Mouse (Mus musculus) heart, embryonic 16.5 days (tissue): ENCODE measurements at regions not wholly inside any gene's neighbourhood (a gene's known extent, or its start where the extent isn't known, plus 50 kb on each side); places are given as distances from the start of the nearest gene placed in this dataset.

Experiments
- ATAC-seq: fragments of 200-750 bp; cut with Nextera tagmentation; replicated peaks from 2 replicates; pipeline ENCODE4 v1.8.0; 2017; ENCODE audit warnings: moderate number of reproducible peaks; ENCODE audit not compliant: insufficient read depth, low FRiP score; ENCODE audit errors: extremely low read depth
- H3K27ac ChIP-seq: fragments of 300-500 bp; sonication (generic); 2 replicates; pipeline ENCODE4 v1.5.1; 2014; ENCODE audit warnings: mild to moderate bottlenecking, low read length, control low read depth, moderate library complexity
- H3K27me3 ChIP-seq: fragments of 300-500 bp; sonication (generic); 2 replicates; pipeline ENCODE4 v1.6.1; 2014; ENCODE audit warnings: low read length, mixed read lengths; ENCODE audit not compliant: control insufficient read depth, insufficient read depth
- H3K36me3 ChIP-seq: fragments of 300-500 bp; sonication (generic); 2 replicates; pipeline ENCODE4 v1.6.1; 2014; ENCODE audit not compliant: control insufficient read depth, insufficient read depth
- H3K4me1 ChIP-seq: fragments of 300-500 bp; sonication (generic); 2 replicates; pipeline ENCODE4 v1.6.1; 2014; ENCODE audit warnings: low read length, mixed read lengths; ENCODE audit not compliant: control insufficient read depth, insufficient read depth
- H3K4me2 ChIP-seq: fragments of 300-500 bp; sonication (generic); 2 replicates; pipeline ENCODE4 v1.6.1; 2014; ENCODE audit warnings: low read depth, mild to moderate bottlenecking, control low read depth, low read length
- H3K4me3 ChIP-seq: fragments of 300-500 bp; sonication (generic); 2 replicates; pipeline ENCODE4 v1.5.1; 2014; ENCODE audit warnings: mild to moderate bottlenecking, control low read depth, low read length
- H3K9ac ChIP-seq: fragments of 300-500 bp; sonication (generic); 2 replicates; pipeline ENCODE4 v1.6.1; 2014; ENCODE audit warnings: low read length, control low read depth
- H3K9me3 ChIP-seq: fragments of 300-500 bp; sonication (generic); replicated peaks from 2 replicates; pipeline ENCODE4 v1.6.1; 2016; ENCODE audit warnings: low read length; ENCODE audit not compliant: control insufficient read depth
- WGBS: fragments of 180-500 bp; shearing (Covaris S2); extraction: QIAGEN DNeasy Blood & Tissue Kit; methylation state at CpG from one replicate; pipeline ENCODE4 v1.1.7; 2014; 5-methylcytosine and 5-hydroxymethylcytosine counted together

- H3K36me3 ChIP-seq: no peaks in the 10 kb centered on the region
- H3K9me3 ChIP-seq: no peaks in the 10 kb centered on the region
- ATAC-seq: no peak
- no peak overlapping the region for H3K9ac ChIP-seq
- no peak overlapping the region for H3K4me3 ChIP-seq
- H3K27me3 ChIP-seq: no peaks in the 10 kb centered on the region
- no peak overlapping the region for H3K27ac ChIP-seq
- no peak overlapping the region for H3K4me2 ChIP-seq
- no peaks in the 10 kb centered on the region for H3K4me1 ChIP-seq
- WGBS: 72% methylated on average over 9 of the region's 9 CpGs
Observed at GRCm38 (mm10) chr3:78884715-78885114, 401.6 kb downstream of the Rapgef2 start.

GRCm38 (mm10) chr3:78884029-78884428 is 402.3 kb downstream of the Rapgef2 start:
- Histone ChIP-seq H3K27ac (no peak overlapping the region), H3K36me3 (no peaks in the 10 kb centered on the region), H3K4me2 (no peak overlapping the region), H3K27me3 (no peaks in the 10 kb centered on the region), H3K4me1 (no peaks in the 10 kb centered on the region), H3K4me3 (no peak overlapping the region), H3K9ac (no peak overlapping the region), H3K9me3 (no peaks in the 10 kb centered on the region)
- 74% methylated on average over 11 of the region's 11 CpGs for WGBS
- ATAC-seq: no peak

GRCm38 (mm10) chr3:78880072-78880471 is 406.2 kb downstream of the Rapgef2 start:
- Histone ChIP-seq H3K36me3 (no peaks in the 10 kb centered on the region), H3K27ac (no peak overlapping the region), H3K9me3 (no peaks in the 10 kb centered on the region), H3K27me3 (no peaks in the 10 kb centered on the region), H3K4me1 (no peaks in the 10 kb centered on the region), H3K4me3 (no peak overlapping the region), H3K9ac (no peak overlapping the region), H3K4me2 (no peak overlapping the region)
- 83% methylated on average over 13 of the region's 13 CpGs for WGBS
- no peak for ATAC-seq

- WGBS: 74% methylated on average over 3 of the region's 3 CpGs
- ATAC-seq: no peak
- Histone ChIP-seq H3K27me3 (no peaks in the 10 kb centered on the region), H3K4me2 (no peak overlapping the region), H3K27ac (no peak overlapping the region), H3K4me1 (no peaks in the 10 kb centered on the region), H3K36me3 (no peaks in the 10 kb centered on the region), H3K4me3 (no peak overlapping the region), H3K9ac (no peak overlapping the region), H3K9me3 (no peaks in the 10 kb centered on the region)
Observed at GRCm38 (mm10) chr3:78877323-78877722, 409.0 kb downstream of the Rapgef2 start.

GRCm38 (mm10) chr3:78866896-78867295 is 419.4 kb downstream of the Rapgef2 start:
- WGBS: 68% methylated on average over 1 of the region's 1 CpGs
- no peaks in the 10 kb centered on the region for H3K36me3 ChIP-seq
- no peak for ATAC-seq

GRCm38 (mm10) chr3:78866083-78866726 is 420.1 kb downstream of the Rapgef2 start:
- WGBS: 83% methylated on average over 9 of the region's 9 CpGs
- Histone ChIP-seq H3K36me3 (no peaks in the 10 kb centered on the region), H3K4me3 (no peak overlapping the region), H3K9ac (no peak overlapping the region), H3K9me3 (no peaks in the 10 kb centered on the region), H3K27me3 (no peaks in the 10 kb centered on the region), H3K27ac (no peak overlapping the region), H3K4me2 (no peak overlapping the region), H3K4me1 (no peaks in the 10 kb centered on the region)
- no peak for ATAC-seq

More at GRCm38 (mm10) chr3:78866896-78867295, 419.4 kb downstream of the Rapgef2 start:
- Histone ChIP-seq H3K4me3 (no peak overlapping the region), H3K4me1 (no peaks in the 10 kb centered on the region), H3K4me2 (no peak overlapping the region), H3K27me3 (no peaks in the 10 kb centered on the region), H3K9ac (no peak overlapping the region), H3K9me3 (no peaks in the 10 kb centered on the region), H3K27ac (no peak overlapping the region)

- WGBS: 86% methylated on average over 2 of the region's 2 CpGs
- no peaks in the 10 kb centered on the region for H3K4me1 ChIP-seq
Observed at GRCm38 (mm10) chr3:78863005-78863404, 423.3 kb downstream of the Rapgef2 start.

GRCm38 (mm10) chr3:78846617-78847318 is 439.5 kb downstream of the Rapgef2 start:
- Histone ChIP-seq H3K4me1 (no peaks in the 10 kb centered on the region), H3K36me3 (no peaks in the 10 kb centered on the region), H3K9me3 (no peaks in the 10 kb centered on the region), H3K4me3 (no peak overlapping the region), H3K9ac (no peak overlapping the region), H3K4me2 (no peak overlapping the region), H3K27me3 (no peaks in the 10 kb centered on the region), H3K27ac (no peak overlapping the region)
- ATAC-seq: no peak
- WGBS: 66% methylated on average over 8 of the region's 8 CpGs

More at GRCm38 (mm10) chr3:78863005-78863404, 423.3 kb downstream of the Rapgef2 start:
- no peak for ATAC-seq
- no peaks in the 10 kb centered on the region for H3K36me3 ChIP-seq
- no peaks in the 10 kb centered on the region for H3K27me3 ChIP-seq
- no peak overlapping the region for H3K27ac ChIP-seq
- H3K9me3 ChIP-seq: no peaks in the 10 kb centered on the region
- no peak overlapping the region for H3K4me3 ChIP-seq
- H3K9ac ChIP-seq: no peak overlapping the region
- H3K4me2 ChIP-seq: no peak overlapping the region

- Histone ChIP-seq H3K4me3 (no peak overlapping the region), H3K9ac (no peak overlapping the region), H3K4me2 (no peak overlapping the region), H3K27me3 (no peaks in the 10 kb centered on the region), H3K4me1 (no peaks in the 10 kb centered on the region), H3K27ac (no peak overlapping the region), H3K36me3 (no peaks in the 10 kb centered on the region), H3K9me3 (no peaks in the 10 kb centered on the region)
- 63% methylated on average over 4 of the region's 4 CpGs for WGBS
- no peak for ATAC-seq
Observed at GRCm38 (mm10) chr3:78841173-78841572, 445.1 kb downstream of the Rapgef2 start.
